In genomic region chr1:191834825-191835224, GRCm38 (mm10) we compare ENCODE assay signal across 9 mouse cellular contexts. TPM values are rescaled to one million over a fixed set of nuclear protein-coding genes. Genes with fewer than 3 reads are reported as not detected.
DNase-seq lines count a peak whose midpoint lies in the region; ATAC-seq lines count a peak whose summit lies in the region.
"Had no signal": no experiment of that assay in that cellular context is flagged by ENCODE, and none has a peak within 500 bp of the region (broad histone marks: within the 10 kb centered on the region; RNA-seq: fewer than 3 reads in every experiment).

No protein-coding gene starts in this region.

- DNase-seq in B cell, adult 2 months, result peak; percentile 81
- peak; percentile 33 for DNase-seq in adrenal gland, adult 8-10 months
- peak; percentile 80 for DNase-seq in embryonic facial prominence, embryonic 10.5 days (ENCODE audit: low spot score)
- peak; percentile 91 for DNase-seq in heart, embryonic 10.5 days (ENCODE audit: low spot score)
- DNase-seq in kidney, adult 8-10 months, result peak; percentile 62 to 73
- DNase-seq in liver, embryonic 13.5 days, result peak; percentile 48
- peak; percentile 75 for DNase-seq in neural tube, embryonic 10.5 days (ENCODE audit: extremely low spot score, low spot score)

- H3K9ac ChIP-seq in liver, embryonic 13.5 days, result no peak overlapping the region
- peak overlapping the region; percentile 28; the same call in 1 of the 2 replicates for H3K9ac ChIP-seq in stomach, embryonic 16.5 days (ENCODE audit: low read length)
- H3K9ac ChIP-seq: embryonic facial prominence, embryonic 15.5 days had no signal

- H3K4me1 ChIP-seq in embryonic facial prominence, embryonic 10.5 days, result peaks cover 26% of the 10 kb centered on the region
- peaks cover 19% of the 10 kb centered on the region for H3K4me1 ChIP-seq in heart, embryonic 10.5 days
- H3K4me1 ChIP-seq in liver, embryonic 13.5 days (replicated peaks), result peaks cover 33% of the 10 kb centered on the region
- H3K4me1 ChIP-seq in stomach, embryonic 16.5 days (ENCODE audit: control insufficient read depth, insufficient read depth, low read length), result 0 out of 2 replicates have a peak, but pooled peaks cover 3% of the 10 kb centered on the region
- H3K4me1 ChIP-seq: embryonic facial prominence, embryonic 15.5 days had no signal

- WGBS in embryonic facial prominence, embryonic 10.5 days, result 14% methylated on average over 19 of the region's 19 CpGs
- WGBS in heart, embryonic 10.5 days, result 9% methylated on average over 19 of the region's 19 CpGs
- WGBS in liver, embryonic 13.5 days (ENCODE audit: insufficient replicate concordance), result 10% methylated on average over 19 of the region's 19 CpGs
- WGBS in stomach, embryonic 16.5 days, result 7% methylated on average over 19 of the region's 19 CpGs

- H3K4me2 ChIP-seq in liver, embryonic 13.5 days, result peak overlapping the region; percentile 39; the same call in 1 of the 2 replicates
- no peak overlapping the region for H3K4me2 ChIP-seq in stomach, embryonic 16.5 days (ENCODE audit: low read depth, low read length)
- H3K4me2 ChIP-seq: embryonic facial prominence, embryonic 15.5 days had no signal

- H3K36me3 ChIP-seq in embryonic facial prominence, embryonic 10.5 days (replicated peaks), result peaks cover 51% of the 10 kb centered on the region
- peaks cover 33% of the 10 kb centered on the region for H3K36me3 ChIP-seq in heart, embryonic 10.5 days
- peaks cover 52% of the 10 kb centered on the region for H3K36me3 ChIP-seq in liver, embryonic 13.5 days
- H3K36me3 ChIP-seq in stomach, embryonic 16.5 days (ENCODE audit: control insufficient read depth, insufficient read depth, low read length), result peaks cover 6% of the 10 kb centered on the region; the same call in 1 of the 2 replicates

- peak; percentile 68 for ATAC-seq in liver, embryonic 13.5 days (ENCODE audit: low read depth)
- ATAC-seq in stomach, embryonic 16.5 days (ENCODE audit: insufficient read depth, low FRiP score), result peak; percentile 64; the same call in 1 of the 2 replicates

- H3K9me3 ChIP-seq in embryonic facial prominence, embryonic 10.5 days, result no peaks in the 10 kb centered on the region
- H3K9me3 ChIP-seq in heart, embryonic 10.5 days, result no peaks in the 10 kb centered on the region
- no peaks in the 10 kb centered on the region for H3K9me3 ChIP-seq in liver, embryonic 13.5 days (replicated peaks)
- no peaks in the 10 kb centered on the region for H3K9me3 ChIP-seq in stomach, embryonic 16.5 days (replicated peaks; ENCODE audit: control insufficient read depth, low read length)
- H3K9me3 ChIP-seq: embryonic facial prominence, embryonic 15.5 days had no signal

- no peak overlapping the region for H3K4me3 ChIP-seq in embryonic facial prominence, embryonic 10.5 days
- 0 out of 2 replicates have a peak overlapping the region, but pooled peaks have one; percentile 22 for H3K4me3 ChIP-seq in heart, embryonic 10.5 days
- no peak overlapping the region for H3K4me3 ChIP-seq in liver, embryonic 13.5 days (replicated peaks)
- H3K4me3 ChIP-seq in stomach, embryonic 16.5 days (replicated peaks; ENCODE audit: low read length), result no peak overlapping the region
- H3K4me3 ChIP-seq: embryonic facial prominence, embryonic 15.5 days had no signal

- no peaks in the 10 kb centered on the region for H3K27me3 ChIP-seq in embryonic facial prominence, embryonic 10.5 days (replicated peaks; ENCODE audit: low read depth, poor library complexity, severe bottlenecking)
- no peaks in the 10 kb centered on the region for H3K27me3 ChIP-seq in heart, embryonic 10.5 days (ENCODE audit: insufficient read depth, poor library complexity, severe bottlenecking)
- no peaks in the 10 kb centered on the region for H3K27me3 ChIP-seq in liver, embryonic 13.5 days
- no peaks in the 10 kb centered on the region for H3K27me3 ChIP-seq in stomach, embryonic 16.5 days (ENCODE audit: control insufficient read depth, insufficient read depth, low read length)
- H3K27me3 ChIP-seq: embryonic facial prominence, embryonic 15.5 days had no signal

- no peak overlapping the region for H3K27ac ChIP-seq in embryonic facial prominence, embryonic 10.5 days (replicated peaks)
- H3K27ac ChIP-seq in heart, embryonic 10.5 days, result no peak overlapping the region
- no peak overlapping the region for H3K27ac ChIP-seq in liver, embryonic 13.5 days
- H3K27ac ChIP-seq in stomach, embryonic 16.5 days (ENCODE audit: low read length), result no peak overlapping the region
- H3K27ac ChIP-seq: embryonic facial prominence, embryonic 15.5 days had no signal

RNA-seq across cellular contexts. Expression of gene Nek2, which starts 13.6 kb away (rescaled TPM):
- 1 to 10 TPM in 3 of 4 experiments, under 1 TPM in 1; 0.92 to 4.7 (median 1.5) TPM for total RNA-seq in adrenal gland, adult 8-10 months (2022)
- 60.0 and 62.2 TPM in 2 replicates for polyA plus RNA-seq in embryonic facial prominence, embryonic 10.5 days (2016; fragmentation: Nextera tagmentation; extraction: Ambion mirVana)
- 41.4 and 43.0 TPM in 2 replicates for polyA plus RNA-seq in heart, embryonic 10.5 days (2016; fragmentation: Nextera tagmentation; extraction: Ambion mirVana)
- 39.3 and 45.7 TPM in 2 replicates for polyA plus RNA-seq in liver, embryonic 13.5 days (2015; fragmentation: Nextera tagmentation; extraction: Ambion mirVana)
- 32.1 and 34.0 TPM in 2 replicates for polyA plus RNA-seq in stomach, embryonic 16.5 days (2015; fragmentation: Nextera tagmentation; extraction: Ambion mirVana)

Comparison
In these comparisons a context has a peak if more than half of its experiments do, and no peak if none do; other contexts are left out.
1. DNase-seq: peak in every context shown above with its lines; median percentile 91 in heart, embryonic 10.5 days; 81 in B cell, adult 2 months; 80 in embryonic facial prominence, embryonic 10.5 days; 75 in neural tube, embryonic 10.5 days; 68 in kidney, adult 8-10 months; 48 in liver, embryonic 13.5 days; 33 in adrenal gland, adult 8-10 months.